Mouse (Mus musculus) central nervous system, embryonic 14 days (tissue): ENCODE measurements around the gene Peg12. TPM values are rescaled to one million over a fixed set of nuclear protein-coding genes. Genes with fewer than 3 reads are reported as not detected.

Source experiments
- polyA plus RNA-seq: library from polyadenylated mRNA; depleted of rRNA; stranded (reverse); fragments of >200 nt; gene quantifications from 2 replicates; pipeline ENCODE4 v1.2.3, GENCODE M21; 2012; rRNA removed

Gene Peg12
- polyA plus RNA-seq: 8.0 and 10.2 TPM in 2 replicates

DNA sequence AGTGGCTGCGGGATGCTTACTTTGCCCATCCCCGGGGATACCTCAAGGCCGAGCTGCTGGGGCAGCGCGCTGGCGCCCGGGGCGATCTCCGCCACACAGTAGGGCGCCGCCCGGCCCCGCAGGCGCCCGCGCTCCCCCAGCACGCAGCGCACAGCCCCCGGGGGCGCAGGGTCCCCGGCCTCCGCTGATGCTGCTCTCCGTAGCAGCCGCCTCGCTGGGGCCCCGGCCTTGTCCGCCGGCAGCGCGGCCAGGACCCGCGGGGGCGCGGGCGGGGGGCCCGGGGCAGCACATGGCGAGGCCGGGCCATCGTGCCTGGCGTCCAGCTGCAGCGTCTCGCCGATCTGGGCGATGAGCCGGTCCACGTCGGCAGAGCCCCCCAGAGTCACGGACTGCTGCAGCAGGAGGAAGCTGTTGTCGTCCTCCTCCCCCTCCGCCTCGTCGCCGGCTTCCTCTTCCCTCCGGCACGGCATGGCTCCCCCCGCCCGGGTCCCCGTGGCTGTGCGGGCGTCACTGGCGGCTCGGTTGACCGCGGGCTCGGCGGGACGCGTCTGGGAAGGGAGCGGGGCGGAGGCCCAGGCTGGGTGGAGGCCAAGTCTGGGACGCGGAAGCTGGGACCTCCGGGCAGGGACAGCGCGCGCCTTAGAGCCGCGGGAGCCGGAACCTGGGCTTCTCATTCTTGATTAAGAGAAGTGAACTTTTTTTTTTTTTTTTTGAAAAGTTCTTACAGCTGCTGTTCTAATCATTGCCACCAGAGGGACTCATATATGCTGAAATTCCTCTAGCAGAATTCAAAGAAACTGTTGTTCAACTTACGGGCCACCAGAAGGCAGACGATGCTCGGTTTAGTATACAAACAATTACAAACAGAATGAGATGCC lies at the start of gene Peg12:
TSS of gene Peg12 (minus strand) at position 633 of the 878 bp plus-strand sequence.

GRCm38 (mm10) chr7:62419493-62420360 lies 44.6 kb downstream of the Peg12 start, which contains the start of gene Mkrn3:
Mkrn3 (minus strand) TSS chr7:62420139.

Other genes with a start within 250 kb of the Peg12 start
- 367 TPM in 2 replicates for gene Ndn, start 117.9 kb downstream of the Peg12 start, polyA plus RNA-seq
- gene Magel2, start 87.5 kb downstream of the Peg12 start, polyA plus RNA-seq: 58.7 and 59.4 TPM in 2 replicates
- 19.1 and 19.5 TPM in 2 replicates for gene Mkrn3, start 44.4 kb downstream of the Peg12 start, polyA plus RNA-seq